28 mouse cellular contexts compared by ENCODE assay signal in the genomic region with DNA sequence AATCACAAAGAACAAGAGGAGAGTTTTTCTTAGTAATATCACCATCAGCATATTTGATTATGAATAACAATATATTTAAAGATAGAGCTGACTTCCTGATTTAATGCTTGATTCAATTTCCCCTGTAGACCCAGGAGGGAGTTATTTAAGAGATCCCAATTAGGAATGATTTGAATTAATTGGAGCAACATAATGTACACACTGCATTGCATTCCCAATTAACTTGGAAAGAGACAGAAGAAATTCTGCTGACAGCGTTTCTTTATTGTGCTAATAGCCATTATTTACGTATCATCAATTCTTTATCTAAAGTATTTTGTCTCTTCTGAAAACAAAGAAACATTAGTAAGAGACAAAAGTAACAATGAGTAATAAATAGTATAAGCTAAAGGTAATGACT.
"Had no signal": no experiment of that assay in that cellular context is flagged by ENCODE, and none has a peak within 500 bp of the region (broad histone marks: within the 10 kb centered on the region; RNA-seq: fewer than 3 reads in every experiment).

No protein-coding gene starts in this region.

- H3K9ac ChIP-seq: heart, embryonic 13.5 days; heart, embryonic 15.5 days; hindbrain, embryonic 12.5 days; hindbrain, embryonic 14.5 days; kidney, embryonic 15.5 days; limb, embryonic 12.5 days; liver, embryonic 13.5 days; liver, embryonic 15.5 days had no signal

- H3K4me3 ChIP-seq: heart, adult 2 months; heart, embryonic 13.5 days; heart, embryonic 15.5 days; hindbrain, embryonic 12.5 days; kidney, embryonic 15.5 days; left cerebral cortex, adult 2 months; limb, embryonic 10.5 days; limb, embryonic 12.5 days; liver, embryonic 13.5 days; liver, embryonic 15.5 days had no signal

- DNase-seq: gastrocnemius, postnatal 14 days; gastrocnemius, postnatal 36 days; heart, adult 2 months; heart, postnatal 14 days; heart, postnatal 36 days; kidney, adult 11 months; kidney, adult 2 months; kidney, adult 9 months; kidney, postnatal 14 days; kidney, postnatal 36 days; layer of hippocampus, adult 9-11 months; layer of hippocampus, postnatal 36 days; liver; liver, embryonic 13.5 days had no signal

- H3K36me3 ChIP-seq: heart, embryonic 13.5 days; heart, embryonic 15.5 days; hindbrain, embryonic 12.5 days; kidney, embryonic 15.5 days; limb, embryonic 10.5 days; limb, embryonic 12.5 days; liver, embryonic 13.5 days; liver, embryonic 15.5 days had no signal

- H3K27ac ChIP-seq: heart, adult 2 months; heart, embryonic 13.5 days; heart, embryonic 15.5 days; hindbrain, embryonic 12.5 days; hindbrain, embryonic 14.5 days; kidney, embryonic 15.5 days; kidney, postnatal 0 days; left cerebral cortex, adult 2 months; limb, embryonic 10.5 days; limb, embryonic 12.5 days; liver, embryonic 13.5 days; liver, embryonic 15.5 days had no signal

- H3K9me3 ChIP-seq: heart, embryonic 13.5 days; heart, embryonic 15.5 days; hindbrain, embryonic 12.5 days; kidney, embryonic 15.5 days; limb, embryonic 10.5 days; limb, embryonic 12.5 days; liver, embryonic 13.5 days; liver, embryonic 15.5 days had no signal

- H3K27me3 ChIP-seq: heart, embryonic 13.5 days; heart, embryonic 15.5 days; hindbrain, embryonic 12.5 days; kidney, embryonic 15.5 days; limb, embryonic 12.5 days; liver, embryonic 13.5 days; liver, embryonic 15.5 days had no signal

- ATAC-seq: hindbrain, embryonic 16.5 days; intestine, embryonic 16.5 days had no signal

- H3K4me1 ChIP-seq: heart, embryonic 13.5 days; heart, embryonic 15.5 days; hindbrain, embryonic 12.5 days; kidney, embryonic 15.5 days; limb, embryonic 10.5 days; limb, embryonic 12.5 days; liver, embryonic 13.5 days; liver, embryonic 15.5 days had no signal

- H3K4me2 ChIP-seq: heart, embryonic 11.5 days; heart, embryonic 13.5 days; heart, embryonic 15.5 days; hindbrain, embryonic 12.5 days; hindbrain, embryonic 14.5 days; kidney, embryonic 15.5 days; limb, embryonic 12.5 days; liver, embryonic 11.5 days; liver, embryonic 13.5 days; liver, embryonic 15.5 days had no signal
